Mouse (Mus musculus): ENCODE data around the gene Angptl8. TPM values are rescaled to one million over a fixed set of nuclear protein-coding genes. Genes with fewer than 3 reads are reported as not detected.

Angptl8 gene
- polyA plus RNA-seq, 1 experiment = not detected

GRCm38 (mm10) chr9:21854894-21855293 is 19.6 kb downstream of the Angptl8 start:
- no peak for TF ChIP-seq GATA1 (IDR thresholded peaks at IDR 0.05; ENCODE audit: low read length)

GRCm38 (mm10) chr9:21857501-21857900 is 22.2 kb downstream of the Angptl8 start:
- TF ChIP-seq GATA1 (IDR thresholded peaks at IDR 0.05; ENCODE audit: low read length) = no peak

DNA sequence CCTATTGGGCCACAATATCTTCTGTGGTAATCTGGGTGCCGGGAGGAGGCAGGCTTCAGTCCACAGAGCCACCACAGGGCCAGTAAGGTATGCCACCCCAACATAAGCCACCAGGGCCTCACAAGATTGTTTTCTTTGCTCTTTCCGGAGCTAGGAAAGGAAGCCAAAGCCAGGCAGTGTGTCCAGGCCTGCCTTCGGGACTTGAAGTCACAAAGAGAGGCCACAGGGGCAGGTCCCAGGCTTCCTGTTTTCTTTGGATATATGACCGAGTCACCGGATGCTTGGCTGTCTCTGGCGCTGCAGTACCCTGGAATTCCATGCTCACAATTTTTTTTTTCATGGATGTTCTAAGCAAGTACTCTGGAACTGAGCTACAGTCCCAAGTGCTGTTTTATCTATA is 22.8 kb downstream of the Angptl8 start:
- no peak for TF ChIP-seq GATA1 (IDR thresholded peaks at IDR 0.05; ENCODE audit: low read length)

- TF ChIP-seq GATA1 (IDR thresholded peaks at IDR 0.05; ENCODE audit: low read length) = no peak
Measured at GRCm38 (mm10) chr9:21859606-21860005, 24.3 kb downstream of the Angptl8 start.

DNA sequence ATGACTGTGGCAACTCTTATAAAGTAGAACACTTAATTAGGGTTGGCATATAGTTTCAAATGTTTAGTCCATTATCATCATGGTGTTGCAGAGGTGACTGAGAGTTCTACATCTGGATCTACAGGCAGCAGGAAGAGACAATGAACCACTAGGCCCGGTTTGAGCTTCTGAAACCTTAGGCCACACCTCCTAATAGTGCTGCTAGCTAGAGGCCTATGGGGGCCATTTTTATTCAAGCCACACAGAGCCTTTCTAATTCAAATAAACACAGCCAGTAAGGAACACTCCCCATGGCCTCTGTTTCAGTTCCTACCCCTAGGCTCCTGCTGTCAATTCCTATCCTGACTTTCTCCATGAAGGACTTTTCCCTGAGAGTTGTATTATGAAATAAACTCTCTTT is 26.9 kb downstream of the Angptl8 start:
- TF ChIP-seq GATA1 (IDR thresholded peaks at IDR 0.05; ENCODE audit: low read length) = no peak

DNA sequence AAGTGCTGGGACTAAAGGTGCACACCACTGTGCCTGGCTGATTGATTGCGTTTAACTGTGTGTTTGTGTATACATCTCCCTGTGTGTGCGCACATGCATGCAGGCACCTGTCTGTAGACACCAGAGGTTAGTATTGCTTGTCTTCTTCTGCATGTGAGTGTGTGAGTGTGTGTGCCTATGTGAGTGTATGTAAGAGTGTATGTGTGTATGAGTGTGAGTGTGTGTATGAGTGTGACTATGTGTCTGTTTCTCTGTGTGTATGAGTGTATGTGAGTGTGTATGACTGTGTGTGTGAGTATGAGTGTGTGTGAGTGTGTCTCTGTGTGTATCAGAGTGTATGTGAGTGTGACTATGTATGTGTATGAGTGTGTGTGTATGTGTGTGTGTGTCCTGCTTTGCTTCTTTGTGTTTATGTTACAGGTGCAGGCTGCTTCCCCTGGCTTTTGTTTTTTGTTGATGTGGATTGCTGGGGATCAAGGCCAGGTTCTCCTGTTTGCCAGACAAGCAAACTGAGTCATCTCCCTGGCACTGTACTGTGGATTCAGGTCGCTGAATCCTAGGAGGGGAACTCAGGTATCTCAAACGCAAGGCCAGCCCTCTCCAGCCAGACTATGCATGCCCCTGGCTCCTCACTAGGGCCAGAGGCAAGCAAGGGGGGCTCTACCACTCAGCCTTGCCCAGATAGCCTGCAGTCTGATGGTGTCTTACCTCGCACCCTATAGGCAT is 30.5 kb downstream of the Angptl8 start:
- no peak for TF ChIP-seq GATA1 (IDR thresholded peaks at IDR 0.05; ENCODE audit: low read length)

GRCm38 (mm10) chr9:21866641-21867040 is 31.3 kb downstream of the Angptl8 start:
- no peak for TF ChIP-seq GATA1 (IDR thresholded peaks at IDR 0.05; ENCODE audit: low read length)

- no peak for TF ChIP-seq GATA1 (IDR thresholded peaks at IDR 0.05; ENCODE audit: low read length)
Measured at GRCm38 (mm10) chr9:21867726-21868125, 32.4 kb downstream of the Angptl8 start.

GRCm38 (mm10) chr9:21870879-21871524 is 35.7 kb downstream of the Angptl8 start:
- TF ChIP-seq GATA1 (IDR thresholded peaks at IDR 0.05; ENCODE audit: low read length) = no peak

GRCm38 (mm10) chr9:21872204-21872603 is 36.9 kb downstream of the Angptl8 start:
- TF ChIP-seq GATA1 (IDR thresholded peaks at IDR 0.05; ENCODE audit: low read length) = no peak

DNA sequence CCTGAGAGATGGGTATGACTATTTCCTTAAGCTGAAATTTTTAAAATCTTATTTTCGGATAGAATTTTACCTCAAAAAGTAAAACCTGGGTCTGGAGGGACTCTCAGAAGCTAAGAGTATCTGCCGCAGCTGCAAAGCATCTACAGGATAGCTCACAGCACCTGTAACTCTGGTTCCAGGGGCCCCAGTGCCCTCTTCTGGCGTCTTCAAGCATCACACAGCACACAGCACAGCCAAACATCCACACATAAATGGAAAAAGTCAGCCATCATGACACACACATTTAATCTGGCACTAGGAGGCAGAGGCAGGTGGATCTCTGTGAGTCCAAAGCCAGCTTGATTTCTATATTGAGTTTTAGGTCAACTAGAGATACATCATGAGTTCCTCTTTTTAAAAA is 41.3 kb downstream of the Angptl8 start:
- TF ChIP-seq GATA1 (IDR thresholded peaks at IDR 0.05; ENCODE audit: low read length) = no peak

Other genes with a start within 250 kb of the Angptl8 start
- 17.9 and 24.7 TPM in 2 replicates for gene Timm29, start 242.8 kb upstream of the Angptl8 start, polyA plus RNA-seq (2012)
- gene Yipf2, start 242.7 kb upstream of the Angptl8 start, polyA plus RNA-seq (2012) = 3.3 and 4.6 TPM in 2 replicates
- 259 and 283 TPM in 2 replicates for gene Smarca4, start 219.3 kb upstream of the Angptl8 start, polyA plus RNA-seq (2012)
- 35.3 and 54.5 TPM in 2 replicates for gene Ldlr, start 112.0 kb upstream of the Angptl8 start, polyA plus RNA-seq (2012)
- 90.6 and 123 TPM in 2 replicates for gene Spc24, start 75.2 kb upstream of the Angptl8 start, polyA plus RNA-seq (2012)
- 0.01 and 0.04 TPM in 2 replicates for gene Kank2, start 36.8 kb upstream of the Angptl8 start, polyA plus RNA-seq (2012)
- 6.5 and 7.2 TPM in 2 replicates for gene Dock6, start 17.1 kb downstream of the Angptl8 start, polyA plus RNA-seq (2012)
- 7.7 and 15.2 TPM in 2 replicates for gene Rab3d, start 82.7 kb downstream of the Angptl8 start, polyA plus RNA-seq (2012)
- gene Ccdc159, start 92.0 kb downstream of the Angptl8 start, polyA plus RNA-seq (2012) = 0.17 and 0.31 TPM in 2 replicates
- gene Tmem205, start 92.0 kb downstream of the Angptl8 start, polyA plus RNA-seq (2012) = 13.3 and 18.6 TPM in 2 replicates
- gene Plppr2, start 101.5 kb downstream of the Angptl8 start, polyA plus RNA-seq (2012) = 3.6 and 5.0 TPM in 2 replicates
- gene Swsap1, start 120.2 kb downstream of the Angptl8 start, polyA plus RNA-seq (2012) = 15.1 and 19.9 TPM in 2 replicates
- 159 and 199 TPM in 2 replicates for gene Epor, start 128.0 kb downstream of the Angptl8 start, polyA plus RNA-seq (2012)
- gene Rgl3, start 153.9 kb downstream of the Angptl8 start, polyA plus RNA-seq (2012) = not detected in 2 replicates
- gene Ccdc151, start 167.1 kb downstream of the Angptl8 start, polyA plus RNA-seq (2012) = 0.05 and 0.06 TPM in 2 replicates
- gene Prkcsh, start 167.3 kb downstream of the Angptl8 start, polyA plus RNA-seq (2012) = 177 and 197 TPM in 2 replicates
- not detected in 2 replicates for gene Elavl3, start 216.5 kb downstream of the Angptl8 start, polyA plus RNA-seq (2012)
- not detected in 2 replicates for gene Gm49318, start 235.7 kb downstream of the Angptl8 start, polyA plus RNA-seq (2012)
- 17.0 and 20.8 TPM in 2 replicates for gene Zfp653, start 235.9 kb downstream of the Angptl8 start, polyA plus RNA-seq (2012)
- gene Ecsit, start 249.9 kb downstream of the Angptl8 start, polyA plus RNA-seq (2012) = 34.1 and 46.0 TPM in 2 replicates

Data from G1E-ER4 (cell line).